Mouse (Mus musculus): Measurements from ENCODE around the gene Zbtb7a. TPM values are rescaled to one million over a fixed set of nuclear protein-coding genes. Genes with fewer than 3 reads are reported as not detected.

Zbtb7a gene
- total RNA-seq, 2 experiments from 2014 or later, result 135 to 137 TPM

GRCm38 (mm10) chr10:81138821-81139528, 4.0 kb downstream of the Zbtb7a start:
- no peak for DNase-seq (ENCODE audit: low spot score in 2 of 2)

- DNase-seq (ENCODE audit: low spot score in 2 of 2), result no peak
Measured at GRCm38 (mm10) chr10:81139529-81139846, 4.5 kb downstream of the Zbtb7a start.

GRCm38 (mm10) chr10:81140005-81140404, 5.0 kb downstream of the Zbtb7a start:
- DNase-seq (ENCODE audit: low spot score in 2 of 2), result no peak

- DNase-seq (ENCODE audit: low spot score in 2 of 2), result no peak
Measured at GRCm38 (mm10) chr10:81140717-81141454, 5.9 kb downstream of the Zbtb7a start.

GRCm38 (mm10) chr10:81141455-81142210, 6.6 kb downstream of the Zbtb7a start:
- no peak for DNase-seq (ENCODE audit: low spot score in 2 of 2)

- DNase-seq (ENCODE audit: low spot score in 2 of 2), result no peak
Measured at GRCm38 (mm10) chr10:81142551-81142981, 7.5 kb downstream of the Zbtb7a start.

GRCm38 (mm10) chr10:81143157-81143633, 8.2 kb downstream of the Zbtb7a start:
- no peak for DNase-seq (ENCODE audit: low spot score in 2 of 2)

GRCm38 (mm10) chr10:81143845-81144437, 8.9 kb downstream of the Zbtb7a start:
- no peak for DNase-seq (ENCODE audit: low spot score in 2 of 2)

- DNase-seq (ENCODE audit: low spot score in 2 of 2), result no peak
Measured at GRCm38 (mm10) chr10:81144667-81145066, 9.6 kb downstream of the Zbtb7a start.

GRCm38 (mm10) chr10:81145307-81145706, 10.3 kb downstream of the Zbtb7a start:
- DNase-seq (ENCODE audit: low spot score in 2 of 2), result no peak

GRCm38 (mm10) chr10:81145778-81146177, 10.8 kb downstream of the Zbtb7a start:
- DNase-seq (ENCODE audit: low spot score in 2 of 2), result no peak

- DNase-seq (ENCODE audit: low spot score in 2 of 2), result no peak
Measured at GRCm38 (mm10) chr10:81146296-81146695, 11.3 kb downstream of the Zbtb7a start.

- no peak for DNase-seq (ENCODE audit: low spot score in 2 of 2)
Measured at GRCm38 (mm10) chr10:81151261-81151660, 16.2 kb downstream of the Zbtb7a start.

GRCm38 (mm10) chr10:81152609-81153008, 17.6 kb downstream of the Zbtb7a start:
- DNase-seq (ENCODE audit: low spot score in 2 of 2), result no peak

GRCm38 (mm10) chr10:81154313-81154712, 19.3 kb downstream of the Zbtb7a start:
- DNase-seq (ENCODE audit: low spot score in 2 of 2), result no peak

- no peak for DNase-seq (ENCODE audit: low spot score in 2 of 2)
Measured at GRCm38 (mm10) chr10:81154736-81155135, 19.7 kb downstream of the Zbtb7a start.

GRCm38 (mm10) chr10:81161602-81162317, 26.7 kb downstream of the Zbtb7a start:
- DNase-seq (ENCODE audit: low spot score in 2 of 2), result no peak

- no peak for DNase-seq (ENCODE audit: low spot score in 2 of 2)
Measured at GRCm38 (mm10) chr10:81162318-81162652, 27.3 kb downstream of the Zbtb7a start.

GRCm38 (mm10) chr10:81165118-81165517, 30.1 kb downstream of the Zbtb7a start:
- no peak for DNase-seq (ENCODE audit: low spot score in 2 of 2)

GRCm38 (mm10) chr10:81167200-81168086, 32.4 kb downstream of the Zbtb7a start, which contains the start of gene Pias4:
TSS of gene Pias4 (minus strand) at chr10:81167923.
- peak; percentile 100 for DNase-seq (ENCODE audit: low spot score in 2 of 2)

All from left cerebral cortex, adult 18-20 months (tissue).